Mouse (Mus musculus): Measurements from ENCODE around the gene Setdb1. TPM values are rescaled to one million over a fixed set of nuclear protein-coding genes. Genes with fewer than 3 reads are reported as not detected.
A peak's percentile ranks its signal among the peaks of the same experiment; 100 is the strongest.
"Not testable (repeated sequence)": the region's sequence is repeated elsewhere in the genome, so short reads cannot be mapped to it uniquely, and the experiment has no call there.

Setdb1 gene
- polyA plus RNA-seq, 1 experiment = 15.6 TPM

DNA sequence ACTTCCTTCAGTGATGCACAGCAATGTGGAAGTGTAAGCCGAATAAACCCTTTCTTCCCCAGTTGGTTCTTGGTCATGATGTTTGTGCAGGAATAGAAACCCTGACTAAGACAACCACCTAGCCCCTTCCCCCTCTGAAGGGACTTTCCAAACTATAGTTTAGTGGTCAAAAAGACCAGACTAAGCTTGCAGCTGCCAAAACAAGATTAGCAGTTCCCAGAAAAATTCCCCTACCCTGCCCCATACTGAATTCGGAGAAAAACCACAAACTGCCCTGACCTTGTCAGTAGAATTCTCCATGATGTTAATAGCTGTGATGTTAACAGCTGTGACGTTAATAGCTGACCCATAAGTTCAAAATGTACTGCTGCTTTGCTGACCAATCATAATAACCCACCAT is 3.3 kb upstream of the Setdb1 start:
- not testable (repeated sequence) for H3K79me3 ChIP-seq (ENCODE audit: low read depth); H3ac ChIP-seq (ENCODE audit: control insufficient read depth, insufficient read length, low read depth); H3K27me3 ChIP-seq (ENCODE audit: control insufficient read depth, insufficient read depth, insufficient read length); H3K36me3 ChIP-seq (ENCODE audit: control insufficient read depth, insufficient read depth); H3K4me3 ChIP-seq (ENCODE audit: insufficient read depth, poor library complexity, severe bottlenecking)
- H3K79me2 ChIP-seq (ENCODE audit: control insufficient read depth, insufficient read depth) = peaks cover 15% of the 10 kb centered on the region
- peak; percentile 23 for TF ChIP-seq MYOD1 (IDR thresholded peaks at IDR 0.05; ENCODE audit: control insufficient read depth, insufficient read length, low read depth)

DNA sequence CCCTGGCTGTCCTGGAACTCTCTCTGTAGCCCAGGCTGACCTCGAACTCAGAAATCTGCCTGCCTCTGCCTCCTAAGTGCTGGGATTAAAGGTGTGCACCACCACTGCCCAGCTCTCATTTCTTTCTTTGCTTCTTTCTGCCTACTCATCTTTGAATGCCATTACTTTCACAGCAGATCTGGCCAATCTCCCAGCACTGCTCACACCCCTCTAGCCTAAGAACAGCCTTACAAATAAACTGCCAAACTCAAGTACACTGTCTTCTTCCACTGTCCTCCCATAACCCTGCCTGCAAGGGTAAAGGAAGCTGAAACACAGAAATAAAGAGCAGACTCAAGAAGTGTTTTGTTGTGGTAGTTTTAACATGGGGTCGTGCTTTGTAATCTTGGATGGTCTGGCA is 744 bp upstream of the Setdb1 start:
- H3K4me3 ChIP-seq (ENCODE audit: insufficient read depth, poor library complexity, severe bottlenecking) = no peak overlapping the region
- peaks cover 5% of the 10 kb centered on the region for H3K79me3 ChIP-seq (ENCODE audit: low read depth)
- TF ChIP-seq MYOD1 (IDR thresholded peaks at IDR 0.05; ENCODE audit: control insufficient read depth, insufficient read length, low read depth) (no peak), FOSL1 (IDR thresholded peaks at IDR 0.05; ENCODE audit: insufficient read depth, low read length, poor library complexity, severe bottlenecking) (no peak), CEBPB (IDR thresholded peaks at IDR 0.05; ENCODE audit: low read depth) (no peak), MAX (IDR thresholded peaks at IDR 0.05) (no peak), USF1 (IDR thresholded peaks at IDR 0.05; ENCODE audit: low read depth) (no peak), CTCF (IDR thresholded peaks at IDR 0.05; ENCODE audit: control insufficient read depth, insufficient read depth, insufficient read length) (no peak), MYOG (IDR thresholded peaks at IDR 0.05; ENCODE audit: control insufficient read depth, extremely low read depth, insufficient read length) (no peak)
- H3K79me2 ChIP-seq (ENCODE audit: control insufficient read depth, insufficient read depth) = peaks cover 38% of the 10 kb centered on the region
- H3ac ChIP-seq (ENCODE audit: control insufficient read depth, insufficient read length, low read depth) = no peak overlapping the region
- no peaks in the 10 kb centered on the region for H3K27me3 ChIP-seq (ENCODE audit: control insufficient read depth, insufficient read depth, insufficient read length)
- peaks cover 18% of the 10 kb centered on the region for H3K36me3 ChIP-seq (ENCODE audit: control insufficient read depth, insufficient read depth)

DNA sequence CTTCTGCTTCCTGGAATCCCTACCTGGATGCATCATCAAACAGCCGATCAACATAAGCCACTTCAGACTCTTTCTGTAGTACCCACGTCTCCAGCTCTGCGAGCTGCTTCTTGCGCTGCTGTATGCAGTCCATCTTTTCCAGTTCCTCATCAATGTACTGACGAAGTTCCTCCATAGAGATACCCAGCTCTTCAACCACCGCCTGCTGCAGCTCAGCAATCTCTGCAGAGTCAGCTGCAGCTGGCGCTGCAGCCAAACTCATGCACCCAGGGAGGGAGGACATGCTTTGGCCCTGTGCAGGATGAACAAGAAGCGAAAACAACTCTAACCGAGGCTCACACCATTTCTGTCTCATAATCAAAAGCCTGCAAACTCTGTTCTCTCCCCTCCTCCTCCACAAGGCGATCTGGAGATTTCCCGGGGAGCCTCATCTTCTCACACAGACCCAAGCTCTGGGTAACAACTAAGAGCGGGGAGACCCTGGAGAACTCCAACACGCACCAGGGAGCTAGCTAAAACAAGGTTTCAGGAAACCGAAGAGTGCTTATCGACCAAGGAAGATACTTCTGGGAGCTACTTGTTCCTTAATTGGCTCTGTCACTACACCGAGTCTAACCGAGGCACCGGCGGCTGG is 974 bp downstream of the Setdb1 start:
- Histone ChIP-seq H3K79me2 (ENCODE audit: control insufficient read depth, insufficient read depth) (peaks cover 42% of the 10 kb centered on the region), H3K4me3 (ENCODE audit: insufficient read depth, poor library complexity, severe bottlenecking) (peak overlapping the region; percentile 42), H3K36me3 (ENCODE audit: control insufficient read depth, insufficient read depth) (peaks cover 30% of the 10 kb centered on the region)
- H3K27me3 ChIP-seq (ENCODE audit: control insufficient read depth, insufficient read depth, insufficient read length); H3K79me3 ChIP-seq (ENCODE audit: low read depth); H3ac ChIP-seq (ENCODE audit: control insufficient read depth, insufficient read length, low read depth): not testable (repeated sequence)

DNA sequence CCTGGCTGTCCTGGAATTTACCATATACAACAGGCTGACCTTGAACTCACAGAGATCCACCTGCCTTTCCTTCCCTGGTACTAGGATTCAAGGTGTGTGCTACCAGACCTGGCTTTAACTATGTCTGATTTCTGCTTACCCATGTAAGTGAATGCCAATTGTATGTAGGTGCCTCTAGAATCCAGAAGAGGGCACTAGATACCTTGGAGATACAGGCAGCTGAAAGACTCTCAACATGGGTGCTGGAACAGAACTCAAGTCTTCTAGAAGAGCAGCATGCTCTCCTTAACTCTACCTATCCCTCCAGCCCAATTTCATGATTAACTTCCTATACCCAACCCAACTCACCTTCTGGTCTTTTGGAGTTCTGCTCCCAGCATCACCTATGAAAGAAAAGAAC is 7.5 kb downstream of the Setdb1 start:
- TF ChIP-seq MAX (IDR thresholded peaks at IDR 0.05) = no peak
- TF ChIP-seq CTCF (IDR thresholded peaks at IDR 0.05; ENCODE audit: control insufficient read depth, insufficient read depth, insufficient read length) = no peak
- TF ChIP-seq CEBPB (IDR thresholded peaks at IDR 0.05; ENCODE audit: low read depth) = no peak
- no peak for TF ChIP-seq MYOG (IDR thresholded peaks at IDR 0.05; ENCODE audit: control insufficient read depth, extremely low read depth, insufficient read length)
- no peak for TF ChIP-seq USF1 (IDR thresholded peaks at IDR 0.05; ENCODE audit: low read depth)
- TF ChIP-seq MYOD1 (IDR thresholded peaks at IDR 0.05; ENCODE audit: control insufficient read depth, insufficient read length, low read depth) = no peak
- TF ChIP-seq FOSL1 (IDR thresholded peaks at IDR 0.05; ENCODE audit: insufficient read depth, low read length, poor library complexity, severe bottlenecking) = no peak
- peaks cover 20% of the 10 kb centered on the region for H3K79me2 ChIP-seq (ENCODE audit: control insufficient read depth, insufficient read depth)
- H3K79me3 ChIP-seq (ENCODE audit: low read depth) = peaks cover 3% of the 10 kb centered on the region
- peaks cover 78% of the 10 kb centered on the region for H3K36me3 ChIP-seq (ENCODE audit: control insufficient read depth, insufficient read depth)
- H3ac ChIP-seq (ENCODE audit: control insufficient read depth, insufficient read length, low read depth) = no peak overlapping the region
- no peak overlapping the region for H3K4me3 ChIP-seq (ENCODE audit: insufficient read depth, poor library complexity, severe bottlenecking)
- H3K27me3 ChIP-seq (ENCODE audit: control insufficient read depth, insufficient read depth, insufficient read length) = no peaks in the 10 kb centered on the region

DNA sequence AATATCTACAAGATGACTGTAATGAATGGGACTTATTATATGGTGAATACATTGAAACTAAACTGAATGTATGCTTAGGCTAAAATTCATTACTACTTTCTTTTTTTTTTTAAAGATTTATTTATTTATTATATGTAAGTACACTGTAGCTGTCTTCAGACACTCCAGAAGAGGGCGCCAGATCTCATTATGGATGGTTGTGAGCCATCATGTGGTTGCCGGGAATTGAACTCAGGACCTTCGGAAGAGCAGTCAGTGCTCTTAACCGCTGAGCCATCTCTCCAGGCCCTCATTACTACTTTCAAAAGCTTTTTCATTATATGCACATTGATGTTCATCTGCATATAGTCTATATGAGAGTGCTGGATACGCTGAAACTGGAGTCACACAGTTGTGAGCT is 8.7 kb downstream of the Setdb1 start:
- not testable (repeated sequence) for H3K4me3 ChIP-seq (ENCODE audit: insufficient read depth, poor library complexity, severe bottlenecking); H3ac ChIP-seq (ENCODE audit: control insufficient read depth, insufficient read length, low read depth); H3K79me3 ChIP-seq (ENCODE audit: low read depth); H3K27me3 ChIP-seq (ENCODE audit: control insufficient read depth, insufficient read depth, insufficient read length)
- Histone ChIP-seq H3K79me2 (ENCODE audit: control insufficient read depth, insufficient read depth) (peaks cover 10% of the 10 kb centered on the region), H3K36me3 (ENCODE audit: control insufficient read depth, insufficient read depth) (peaks cover 79% of the 10 kb centered on the region)

DNA sequence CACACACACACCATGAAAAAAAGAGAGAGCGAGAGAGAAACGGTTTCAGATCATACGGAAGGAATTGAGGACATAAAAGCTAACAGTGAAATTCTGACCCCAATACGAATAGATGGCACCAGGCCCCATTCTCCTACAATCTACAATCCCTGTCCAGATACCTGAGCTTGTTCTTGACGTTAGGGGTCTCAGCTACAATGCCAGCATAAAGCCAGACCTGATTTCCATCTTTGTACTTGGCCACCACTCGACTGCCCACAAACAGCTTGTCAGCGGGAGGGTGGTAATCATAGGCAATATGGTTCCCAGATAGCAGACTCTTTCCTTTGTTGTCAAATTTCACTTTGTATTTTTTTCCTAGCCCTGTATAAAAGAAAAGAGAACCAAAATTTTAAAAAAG is 10.5 kb downstream of the Setdb1 start:
- Histone ChIP-seq H3K79me3 (ENCODE audit: low read depth) (no peaks in the 10 kb centered on the region), H3K4me3 (ENCODE audit: insufficient read depth, poor library complexity, severe bottlenecking) (no peak overlapping the region), H3K27me3 (ENCODE audit: control insufficient read depth, insufficient read depth, insufficient read length) (no peaks in the 10 kb centered on the region), H3K36me3 (ENCODE audit: control insufficient read depth, insufficient read depth) (peaks cover 77% of the 10 kb centered on the region), H3K79me2 (ENCODE audit: control insufficient read depth, insufficient read depth) (no peaks in the 10 kb centered on the region), H3ac (ENCODE audit: control insufficient read depth, insufficient read length, low read depth) (no peak overlapping the region)
- TF ChIP-seq CTCF (IDR thresholded peaks at IDR 0.05; ENCODE audit: control insufficient read depth, insufficient read depth, insufficient read length) (no peak), CEBPB (IDR thresholded peaks at IDR 0.05; ENCODE audit: low read depth) (no peak), MYOD1 (IDR thresholded peaks at IDR 0.05; ENCODE audit: control insufficient read depth, insufficient read length, low read depth) (no peak), MYOG (IDR thresholded peaks at IDR 0.05; ENCODE audit: control insufficient read depth, extremely low read depth, insufficient read length) (no peak), FOSL1 (IDR thresholded peaks at IDR 0.05; ENCODE audit: insufficient read depth, low read length, poor library complexity, severe bottlenecking) (no peak), USF1 (IDR thresholded peaks at IDR 0.05; ENCODE audit: low read depth) (no peak), MAX (IDR thresholded peaks at IDR 0.05) (no peak)

DNA sequence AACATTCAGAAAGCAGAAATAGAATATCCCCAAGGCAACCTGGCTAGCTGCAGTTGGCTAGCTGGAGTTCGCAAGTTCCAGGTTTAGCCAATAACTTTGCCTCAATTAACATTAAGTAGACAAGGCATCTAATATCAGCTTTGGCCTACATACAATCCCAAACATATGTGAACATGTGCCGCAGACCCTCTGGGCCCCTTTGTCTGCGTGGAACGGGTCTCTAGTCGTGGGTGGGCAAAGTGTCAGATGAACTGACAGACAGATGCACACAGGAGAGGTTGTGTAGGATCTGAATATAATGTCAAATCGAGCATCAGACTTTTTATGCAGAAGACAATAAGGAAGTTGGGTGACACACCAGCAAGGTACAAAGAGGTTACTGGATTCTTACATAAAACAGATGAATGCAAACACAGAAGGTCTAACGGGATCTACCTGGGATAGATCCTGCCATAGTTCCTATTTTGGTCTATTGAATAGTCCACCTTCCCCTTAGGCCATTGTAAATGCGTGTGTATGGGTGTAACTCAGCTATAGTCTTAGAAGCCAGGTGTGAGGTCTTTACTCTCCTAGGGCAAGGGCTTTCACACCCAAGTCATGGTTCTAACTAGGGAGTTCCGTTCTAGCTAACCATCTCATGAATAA is 13.5 kb downstream of the Setdb1 start:
- H3K79me2 ChIP-seq (ENCODE audit: control insufficient read depth, insufficient read depth); H3K27me3 ChIP-seq (ENCODE audit: control insufficient read depth, insufficient read depth, insufficient read length); H3K79me3 ChIP-seq (ENCODE audit: low read depth); H3ac ChIP-seq (ENCODE audit: control insufficient read depth, insufficient read length, low read depth); H3K4me3 ChIP-seq (ENCODE audit: insufficient read depth, poor library complexity, severe bottlenecking): not testable (repeated sequence)
- H3K36me3 ChIP-seq (ENCODE audit: control insufficient read depth, insufficient read depth) = peaks cover 87% of the 10 kb centered on the region

Measured in C2C12 (cell line).